Mouse (Mus musculus): ENCODE measurements at regions not wholly inside any gene's neighbourhood (a gene's known extent, or its start where the extent isn't known, plus 50 kb on each side); places are given as distances from the start of the nearest gene placed in this dataset.

DNA sequence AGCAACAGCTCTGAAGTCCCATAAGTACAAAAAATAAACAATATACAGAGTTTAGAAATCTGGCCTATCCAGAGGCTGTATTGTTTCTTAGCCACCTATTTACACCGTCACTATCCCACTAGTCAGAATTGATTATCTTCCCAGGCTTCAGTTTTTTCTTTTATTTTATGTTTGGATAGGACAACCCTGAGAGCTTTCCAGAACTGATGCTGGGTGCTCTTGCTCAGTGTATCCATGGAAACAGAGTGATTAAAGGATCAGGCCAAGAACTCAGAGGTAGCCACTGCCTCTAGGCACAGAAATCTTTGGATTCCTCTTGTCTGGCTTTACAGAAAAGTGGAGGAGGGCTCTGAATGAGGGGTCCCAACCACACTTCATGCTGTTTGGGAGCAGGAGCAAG is 55.3 kb upstream of the Lmcd1 start:
- H3K9ac ChIP-seq (ENCODE audit: low read depth, low read length): no peak overlapping the region
- no peak overlapping the region for H3K27ac ChIP-seq (replicated peaks; ENCODE audit: insufficient read depth, low read depth, low read length)
- DNase-seq (ENCODE audit: extremely low read depth, low read depth, low spot score): no peak
- H3K27me3 ChIP-seq (ENCODE audit: control insufficient read depth, insufficient read depth, low read length): no peaks in the 10 kb centered on the region
- WGBS: 78% methylated on average over 1 of the region's 1 CpGs
- no peak overlapping the region for H3K4me3 ChIP-seq (ENCODE audit: insufficient read depth, low read depth, low read length)
- H3K4me1 ChIP-seq (ENCODE audit: control insufficient read depth, insufficient read depth, low read length): no peaks in the 10 kb centered on the region
- TF ChIP-seq POLR2A (IDR thresholded peaks at IDR 0.05; ENCODE audit: extremely low read depth, insufficient read depth, low read length) (no peak), CTCF (IDR thresholded peaks at IDR 0.05; ENCODE audit: low read depth, low read length) (no peak)
- no peaks in the 10 kb centered on the region for H3K36me3 ChIP-seq (ENCODE audit: control insufficient read depth, insufficient read depth, low read length)
- H3K79me2 ChIP-seq (ENCODE audit: control insufficient read depth, insufficient read depth, low read length): no peaks in the 10 kb centered on the region

DNA sequence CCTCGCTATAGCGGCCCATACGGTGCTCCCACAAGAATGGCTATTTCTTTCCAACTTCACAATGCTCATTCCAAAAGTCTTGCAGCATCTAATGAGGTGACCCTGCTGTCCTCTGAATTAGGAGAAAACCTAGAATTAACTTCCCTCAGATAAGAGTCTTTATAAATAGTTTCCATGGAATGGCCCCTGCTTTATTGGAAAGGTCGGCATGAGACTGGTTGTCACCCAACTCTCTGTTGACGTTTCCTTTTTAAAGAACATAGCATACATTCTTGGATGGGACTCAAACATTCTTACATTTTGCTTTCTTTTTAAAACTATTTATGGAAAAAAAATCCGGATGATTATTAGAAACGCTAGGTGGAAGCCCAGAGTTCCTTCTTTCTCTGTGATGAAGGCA is 53.9 kb upstream of the Lmcd1 start:
- Histone ChIP-seq H3K4me3 (ENCODE audit: insufficient read depth, low read depth, low read length) (no peak overlapping the region), H3K36me3 (ENCODE audit: control insufficient read depth, insufficient read depth, low read length) (no peaks in the 10 kb centered on the region), H3K4me1 (ENCODE audit: control insufficient read depth, insufficient read depth, low read length) (no peaks in the 10 kb centered on the region), H3K79me2 (ENCODE audit: control insufficient read depth, insufficient read depth, low read length) (no peaks in the 10 kb centered on the region), H3K9ac (ENCODE audit: low read depth, low read length) (no peak overlapping the region), H3K27me3 (ENCODE audit: control insufficient read depth, insufficient read depth, low read length) (no peaks in the 10 kb centered on the region), H3K27ac (replicated peaks; ENCODE audit: insufficient read depth, low read depth, low read length) (no peak overlapping the region)
- 83% methylated on average over 7 of the region's 7 CpGs for WGBS
- no peak for DNase-seq (ENCODE audit: extremely low read depth, low read depth, low spot score)
- no peak for TF ChIP-seq CTCF (IDR thresholded peaks at IDR 0.05; ENCODE audit: low read depth, low read length)
- TF ChIP-seq POLR2A (IDR thresholded peaks at IDR 0.05; ENCODE audit: extremely low read depth, insufficient read depth, low read length): no peak

DNA sequence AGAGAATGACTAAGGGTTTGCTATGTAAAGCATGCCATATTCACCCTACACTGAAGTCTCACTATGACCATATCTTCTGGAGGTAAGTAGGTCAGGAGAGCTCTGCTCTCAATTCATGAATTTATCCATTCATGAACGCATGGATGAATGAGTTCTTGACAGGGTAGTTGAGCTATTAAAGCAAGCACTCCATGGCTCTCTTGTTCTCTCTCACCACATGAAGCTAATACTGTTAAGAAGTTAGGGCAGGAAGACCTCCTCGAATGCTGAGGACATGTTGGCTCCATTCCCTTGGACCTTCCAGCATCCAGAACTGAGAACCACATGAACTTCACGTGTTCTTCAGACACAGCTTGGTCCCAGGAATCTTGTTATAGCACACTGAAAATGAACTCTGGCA is 53.4 kb upstream of the Lmcd1 start:
- no peaks in the 10 kb centered on the region for H3K79me2 ChIP-seq (ENCODE audit: control insufficient read depth, insufficient read depth, low read length)
- no peak overlapping the region for H3K4me3 ChIP-seq (ENCODE audit: insufficient read depth, low read depth, low read length)
- no peak overlapping the region for H3K9ac ChIP-seq (ENCODE audit: low read depth, low read length)
- TF ChIP-seq POLR2A (IDR thresholded peaks at IDR 0.05; ENCODE audit: extremely low read depth, insufficient read depth, low read length): no peak
- TF ChIP-seq CTCF (IDR thresholded peaks at IDR 0.05; ENCODE audit: low read depth, low read length): no peak
- no peaks in the 10 kb centered on the region for H3K27me3 ChIP-seq (ENCODE audit: control insufficient read depth, insufficient read depth, low read length)
- no peak for DNase-seq (ENCODE audit: extremely low read depth, low read depth, low spot score)
- WGBS: 82% methylated on average over 3 of the region's 3 CpGs
- no peaks in the 10 kb centered on the region for H3K4me1 ChIP-seq (ENCODE audit: control insufficient read depth, insufficient read depth, low read length)
- H3K36me3 ChIP-seq (ENCODE audit: control insufficient read depth, insufficient read depth, low read length): no peaks in the 10 kb centered on the region
- no peak overlapping the region for H3K27ac ChIP-seq (replicated peaks; ENCODE audit: insufficient read depth, low read depth, low read length)

DNA sequence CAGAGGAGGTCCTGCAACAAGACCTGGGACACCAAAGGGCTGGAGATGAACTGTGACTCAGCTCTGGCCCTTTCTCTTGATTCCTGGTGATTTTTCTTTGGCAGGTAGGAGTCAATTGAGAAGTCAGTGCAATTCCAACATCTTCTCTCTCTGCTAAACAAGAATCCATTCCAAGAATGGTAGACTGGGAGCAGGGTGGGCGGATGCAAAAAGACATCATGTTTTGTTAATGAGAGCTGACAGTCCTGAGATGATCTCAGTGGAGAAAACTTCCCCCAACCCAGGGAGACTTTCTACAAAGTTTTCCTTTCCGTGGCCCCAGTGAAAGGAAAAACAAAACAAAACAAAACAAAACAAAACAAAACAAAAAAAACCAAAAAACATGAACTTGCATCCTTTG is 52.2 kb upstream of the Lmcd1 start:
- no peak overlapping the region for H3K27ac ChIP-seq (replicated peaks; ENCODE audit: insufficient read depth, low read depth, low read length)
- TF ChIP-seq CTCF (IDR thresholded peaks at IDR 0.05; ENCODE audit: low read depth, low read length) (no peak), POLR2A (IDR thresholded peaks at IDR 0.05; ENCODE audit: extremely low read depth, insufficient read depth, low read length) (no peak)
- no peaks in the 10 kb centered on the region for H3K4me1 ChIP-seq (ENCODE audit: control insufficient read depth, insufficient read depth, low read length)
- H3K36me3 ChIP-seq (ENCODE audit: control insufficient read depth, insufficient read depth, low read length): no peaks in the 10 kb centered on the region
- H3K79me2 ChIP-seq (ENCODE audit: control insufficient read depth, insufficient read depth, low read length): no peaks in the 10 kb centered on the region
- H3K27me3 ChIP-seq (ENCODE audit: control insufficient read depth, insufficient read depth, low read length): no peaks in the 10 kb centered on the region
- 80% methylated on average over 2 of the region's 2 CpGs for WGBS
- DNase-seq (ENCODE audit: extremely low read depth, low read depth, low spot score): no peak
- no peak overlapping the region for H3K4me3 ChIP-seq (ENCODE audit: insufficient read depth, low read depth, low read length)
- no peak overlapping the region for H3K9ac ChIP-seq (ENCODE audit: low read depth, low read length)

DNA sequence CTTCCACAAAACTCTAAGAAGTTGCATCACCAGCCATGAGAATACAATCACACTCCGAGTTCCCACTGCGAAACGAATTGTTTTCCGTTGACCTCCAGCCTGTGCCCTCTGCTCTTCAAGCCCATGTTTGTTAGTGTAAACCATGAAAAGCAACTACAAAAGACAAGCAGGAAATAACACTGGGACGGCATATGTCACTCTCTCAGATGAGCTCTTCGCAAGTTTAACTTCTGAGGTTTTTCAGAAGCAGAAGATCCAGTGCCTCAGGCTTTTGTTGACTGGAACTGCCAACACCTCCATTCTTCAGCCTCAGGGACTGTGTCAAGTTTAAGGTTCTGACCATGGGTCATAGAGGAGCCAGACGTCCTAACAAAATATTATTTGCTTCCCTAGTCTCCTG is 50.2 kb upstream of the Lmcd1 start:
- Histone ChIP-seq H3K27ac (replicated peaks; ENCODE audit: insufficient read depth, low read depth, low read length) (no peak overlapping the region), H3K79me2 (ENCODE audit: control insufficient read depth, insufficient read depth, low read length) (no peaks in the 10 kb centered on the region), H3K36me3 (ENCODE audit: control insufficient read depth, insufficient read depth, low read length) (no peaks in the 10 kb centered on the region), H3K4me1 (ENCODE audit: control insufficient read depth, insufficient read depth, low read length) (no peaks in the 10 kb centered on the region), H3K4me3 (ENCODE audit: insufficient read depth, low read depth, low read length) (no peak overlapping the region), H3K27me3 (ENCODE audit: control insufficient read depth, insufficient read depth, low read length) (no peaks in the 10 kb centered on the region), H3K9ac (ENCODE audit: low read depth, low read length) (no peak overlapping the region)
- no peak for DNase-seq (ENCODE audit: extremely low read depth, low read depth, low spot score)
- no peak for TF ChIP-seq POLR2A (IDR thresholded peaks at IDR 0.05; ENCODE audit: extremely low read depth, insufficient read depth, low read length)
- no peak for TF ChIP-seq CTCF (IDR thresholded peaks at IDR 0.05; ENCODE audit: low read depth, low read length)
- WGBS: 62% methylated on average over 7 of the region's 7 CpGs
